Mouse (Mus musculus): ENCODE results near the gene Adipoq.

DNA sequence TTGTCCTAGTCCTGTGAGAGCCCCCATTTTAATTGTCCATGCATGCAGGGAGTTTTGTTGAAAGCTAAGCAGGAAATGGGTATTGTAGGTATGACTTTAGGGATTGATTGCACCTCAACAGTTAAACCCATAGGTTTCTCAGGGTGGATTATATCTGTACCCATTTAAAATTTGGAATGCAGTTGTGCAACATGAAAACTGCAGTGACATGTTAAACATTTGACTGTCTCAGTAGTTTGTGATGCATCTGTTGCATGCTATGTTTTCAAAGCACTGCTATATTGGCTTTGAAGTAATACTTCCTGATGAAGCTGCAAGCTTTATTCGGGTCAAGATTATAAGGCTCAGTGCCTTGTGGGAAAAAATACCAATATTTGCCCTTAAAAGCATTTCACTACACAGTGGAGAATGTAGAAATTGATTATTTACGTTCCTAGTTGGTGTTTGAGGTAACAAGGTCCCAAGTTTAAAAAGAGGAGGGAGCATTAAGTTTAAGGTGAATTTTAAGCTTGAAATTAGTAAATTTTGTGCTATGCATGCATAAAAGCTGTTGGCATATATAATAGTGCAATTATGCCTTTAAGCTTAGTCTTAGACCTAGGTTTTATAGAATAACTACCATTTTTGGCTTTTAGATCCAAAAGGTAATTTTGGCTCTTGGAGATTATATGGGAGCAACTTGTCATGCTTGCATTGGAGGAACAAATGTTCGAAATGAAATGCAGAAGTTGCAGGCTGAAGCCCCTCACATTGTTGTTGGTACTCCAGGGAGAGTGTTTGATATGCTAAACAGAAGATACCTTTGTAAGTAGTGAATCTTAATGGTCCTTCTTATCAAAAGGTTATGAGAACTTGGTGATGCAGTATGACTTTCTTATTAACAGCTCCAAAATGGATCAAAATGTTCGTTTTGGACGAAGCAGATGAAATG lies 36.7 kb upstream of the Adipoq start:
- no peak for TF ChIP-seq CTCF (conservative IDR thresholded peaks at IDR 0.05; ENCODE audit: insufficient read depth, insufficient read length, low read depth, low read length)
- TF ChIP-seq POLR2A (IDR thresholded peaks at IDR 0.05; ENCODE audit: low read depth, low read length) = no peak

Data from kidney, adult 2 months (tissue).